Mouse (Mus musculus): ENCODE measurements around the gene Ndufb8. TPM values are rescaled to one million over a fixed set of nuclear protein-coding genes. Genes with fewer than 3 reads are reported as not detected.
A peak's percentile ranks its signal among the peaks of the same experiment; 100 is the strongest.

Gene Ndufb8
- polyA plus RNA-seq, 1 experiment from 2014 or later = 765 TPM

DNA sequence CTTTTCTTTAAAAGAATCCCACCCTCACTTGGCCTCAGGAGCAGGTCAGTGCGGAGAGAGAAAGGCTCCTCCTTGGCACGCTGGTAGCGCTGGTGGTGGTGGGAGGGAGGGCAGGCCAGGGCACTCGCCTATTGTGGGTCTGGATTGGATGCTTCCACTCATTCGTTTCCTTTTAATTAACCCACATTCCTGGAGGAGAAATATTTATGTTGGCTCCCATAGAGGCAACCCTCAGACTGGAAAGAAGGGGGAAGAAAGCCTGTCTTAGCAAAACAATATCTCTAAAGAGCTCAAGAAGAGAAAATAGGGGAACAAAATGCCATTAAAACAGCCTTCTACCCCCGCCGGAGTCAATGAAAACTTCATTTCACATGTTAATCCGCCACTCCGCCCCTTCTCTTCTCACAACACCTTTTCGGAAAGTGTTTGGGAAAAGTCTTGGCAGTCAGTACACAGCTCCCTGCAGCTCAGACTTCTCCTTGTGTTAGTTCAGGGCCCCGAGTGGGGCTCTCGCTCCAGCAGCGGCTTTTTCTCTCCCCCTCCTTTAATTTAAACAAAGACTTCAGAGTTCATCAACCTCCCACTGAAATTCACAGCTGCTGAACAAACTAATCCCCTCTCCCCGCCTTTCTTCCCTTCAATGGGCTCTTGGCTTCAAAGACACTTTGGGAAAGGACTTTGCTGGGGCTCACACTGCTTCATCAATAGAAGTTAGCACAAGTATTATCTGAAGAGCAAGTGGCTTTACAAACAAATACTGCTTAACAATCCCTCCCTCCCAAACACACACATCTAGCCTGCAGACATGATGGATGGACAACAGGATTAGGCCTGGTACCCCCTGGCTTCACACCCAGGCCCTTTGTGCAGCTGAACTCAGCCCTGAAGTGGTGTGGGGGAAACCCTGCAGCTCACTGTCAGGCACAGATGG, 40.5 kb downstream of the Ndufb8 start:
- ATAC-seq (ENCODE audit: low FRiP score) = peak; percentile 75; the same call in 1 of the 2 replicates
- Histone ChIP-seq H3K27ac (0 out of 2 replicates have a peak overlapping the region, but pooled peaks have one; percentile 9), H3K9me3 (ENCODE audit: control insufficient read depth, low read length) (no peaks in the 10 kb centered on the region), H3K4me1 (replicated peaks; ENCODE audit: control insufficient read depth, insufficient read depth, low read length) (peaks cover 17% of the 10 kb centered on the region), H3K27me3 (ENCODE audit: control insufficient read depth, insufficient read depth, low read length) (peaks cover 98% of the 10 kb centered on the region), H3K9ac (no peak overlapping the region), H3K36me3 (replicated peaks; ENCODE audit: control insufficient read depth, insufficient read depth) (no peaks in the 10 kb centered on the region), H3K4me3 (replicated peaks; ENCODE audit: low read length) (no peak overlapping the region), H3K4me2 (replicated peaks) (no peak overlapping the region)
- WGBS = 3% methylated on average over 14 of the region's 14 CpGs
- DNase-seq (ENCODE audit: low spot score) = peak; percentile 45

GRCm38 (mm10) chr19:44513921-44514482, 41.2 kb downstream of the Ndufb8 start:
- no peak overlapping the region for H3K4me2 ChIP-seq (replicated peaks)
- H3K9me3 ChIP-seq (ENCODE audit: control insufficient read depth, low read length) = no peaks in the 10 kb centered on the region
- no peak overlapping the region for H3K9ac ChIP-seq
- DNase-seq (ENCODE audit: low spot score) (no peak), ATAC-seq (ENCODE audit: low FRiP score) (no peak)
- no peaks in the 10 kb centered on the region for H3K36me3 ChIP-seq (replicated peaks; ENCODE audit: control insufficient read depth, insufficient read depth)
- WGBS = 16% methylated on average over 7 of the region's 7 CpGs
- peaks cover 98% of the 10 kb centered on the region for H3K27me3 ChIP-seq (ENCODE audit: control insufficient read depth, insufficient read depth, low read length)
- no peak overlapping the region for H3K4me3 ChIP-seq (replicated peaks; ENCODE audit: low read length)
- 0 out of 2 replicates have a peak overlapping the region, but pooled peaks have one; percentile 9 for H3K27ac ChIP-seq
- H3K4me1 ChIP-seq (replicated peaks; ENCODE audit: control insufficient read depth, insufficient read depth, low read length) = peaks cover 17% of the 10 kb centered on the region

DNA sequence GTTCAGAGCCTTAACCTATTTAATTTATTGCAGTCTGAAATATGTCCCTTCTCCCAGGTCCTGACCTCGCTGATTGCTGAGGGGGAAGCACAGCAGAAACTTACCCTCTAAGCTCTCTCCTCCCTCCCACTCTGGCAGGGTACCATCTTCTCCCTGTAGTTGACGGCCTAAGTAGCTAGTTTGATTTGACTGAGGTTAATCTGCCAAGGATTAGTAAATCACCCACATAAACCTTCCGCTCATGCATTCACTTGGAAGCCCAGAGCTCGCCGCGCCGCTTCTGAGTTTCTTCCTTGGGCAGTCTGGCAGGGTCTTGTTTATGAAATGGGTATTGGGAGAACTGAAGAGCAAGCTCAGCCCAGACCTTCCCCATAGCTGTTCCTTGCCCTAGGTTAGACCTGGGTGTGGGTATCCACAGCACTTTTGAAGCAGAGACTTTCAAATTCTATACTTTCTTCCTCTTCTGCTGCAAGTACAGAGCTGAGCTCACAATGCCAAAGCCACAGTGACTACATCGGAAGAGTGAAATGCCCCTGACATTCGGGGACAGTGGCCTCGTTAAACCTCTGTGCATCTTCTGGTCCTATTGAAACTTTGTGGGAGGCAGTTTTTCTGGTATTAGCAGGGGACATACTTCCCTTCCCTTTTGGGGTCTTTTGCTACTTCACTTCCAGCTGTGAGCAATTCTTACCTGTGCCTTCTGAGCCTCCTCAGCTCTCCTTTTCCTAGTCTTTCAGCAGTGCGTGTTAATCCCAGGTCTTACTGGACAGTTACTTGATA, 42.0 kb downstream of the Ndufb8 start:
- ATAC-seq (ENCODE audit: low FRiP score) (no peak), DNase-seq (ENCODE audit: low spot score) (no peak)
- Histone ChIP-seq H3K4me3 (replicated peaks; ENCODE audit: low read length) (no peak overlapping the region), H3K4me2 (replicated peaks) (no peak overlapping the region), H3K4me1 (replicated peaks; ENCODE audit: control insufficient read depth, insufficient read depth, low read length) (peaks cover 17% of the 10 kb centered on the region), H3K36me3 (replicated peaks; ENCODE audit: control insufficient read depth, insufficient read depth) (no peaks in the 10 kb centered on the region), H3K27me3 (ENCODE audit: control insufficient read depth, insufficient read depth, low read length) (peaks cover 96% of the 10 kb centered on the region), H3K9ac (no peak overlapping the region), H3K27ac (no peak overlapping the region), H3K9me3 (ENCODE audit: control insufficient read depth, low read length) (no peaks in the 10 kb centered on the region)
- WGBS = 10% methylated on average over 11 of the region's 11 CpGs

DNA sequence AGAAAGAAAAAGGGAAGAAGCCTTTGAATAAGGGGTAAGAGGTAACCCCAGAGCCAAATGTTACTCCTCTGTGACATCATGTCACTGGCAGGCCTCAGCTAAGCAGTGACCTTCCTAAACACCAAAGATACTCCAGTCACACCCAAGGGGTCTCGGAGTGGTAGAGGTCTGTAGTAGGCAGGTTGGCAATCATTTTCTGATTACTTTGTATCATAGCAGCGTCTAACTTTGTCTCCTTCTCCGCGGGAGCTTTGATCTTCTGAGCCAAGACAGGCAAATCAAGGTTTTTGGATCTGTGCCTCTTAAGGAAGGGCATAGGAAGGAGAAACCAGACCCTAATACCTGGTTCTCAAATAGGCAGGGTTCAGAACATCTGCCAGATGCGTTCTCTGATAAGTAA, 42.6 kb downstream of the Ndufb8 start:
- Histone ChIP-seq H3K9me3 (ENCODE audit: control insufficient read depth, low read length) (no peaks in the 10 kb centered on the region), H3K4me3 (replicated peaks; ENCODE audit: low read length) (no peak overlapping the region), H3K4me1 (replicated peaks; ENCODE audit: control insufficient read depth, insufficient read depth, low read length) (peaks cover 17% of the 10 kb centered on the region), H3K9ac (no peak overlapping the region), H3K36me3 (replicated peaks; ENCODE audit: control insufficient read depth, insufficient read depth) (no peaks in the 10 kb centered on the region), H3K27ac (no peak overlapping the region), H3K4me2 (replicated peaks) (0 out of 2 replicates have a peak overlapping the region, but pooled peaks have one; percentile 75), H3K27me3 (ENCODE audit: control insufficient read depth, insufficient read depth, low read length) (peaks cover 96% of the 10 kb centered on the region)
- DNase-seq (ENCODE audit: low spot score) (no peak), ATAC-seq (ENCODE audit: low FRiP score) (no peak)
- 19% methylated on average over 5 of the region's 5 CpGs for WGBS

DNA sequence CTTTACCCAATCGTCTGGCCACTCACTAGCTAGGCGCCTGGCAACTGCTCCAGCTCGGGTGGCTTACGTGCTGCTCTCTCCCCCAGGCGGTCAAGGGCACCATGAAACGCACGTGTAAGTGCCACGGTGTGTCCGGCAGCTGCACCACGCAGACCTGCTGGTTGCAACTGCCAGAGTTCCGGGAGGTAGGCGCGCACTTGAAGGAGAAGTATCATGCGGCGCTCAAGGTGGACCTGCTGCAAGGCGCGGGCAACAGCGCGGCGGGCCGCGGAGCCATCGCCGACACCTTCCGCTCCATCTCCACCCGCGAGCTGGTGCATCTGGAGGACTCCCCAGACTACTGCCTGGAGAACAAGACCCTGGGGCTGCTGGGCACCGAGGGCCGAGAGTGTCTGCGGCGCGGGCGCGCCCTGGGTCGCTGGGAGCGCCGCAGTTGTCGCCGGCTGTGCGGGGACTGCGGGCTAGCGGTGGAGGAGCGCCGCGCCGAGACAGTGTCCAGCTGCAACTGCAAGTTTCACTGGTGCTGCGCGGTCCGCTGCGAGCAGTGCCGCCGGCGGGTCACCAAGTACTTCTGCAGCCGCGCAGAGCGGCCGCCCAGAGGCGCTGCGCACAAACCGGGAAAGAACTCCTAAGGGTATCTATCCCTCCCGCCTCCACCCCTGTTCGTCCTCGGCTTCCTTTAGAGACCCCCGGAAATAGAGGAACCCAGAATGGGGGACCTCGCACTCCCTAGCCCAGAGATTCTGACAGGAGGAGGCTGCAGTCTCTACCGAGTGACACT, 43.6 kb downstream of the Ndufb8 start:
- H3K4me1 ChIP-seq (replicated peaks; ENCODE audit: control insufficient read depth, insufficient read depth, low read length) = peaks cover 17% of the 10 kb centered on the region
- ATAC-seq (ENCODE audit: low FRiP score) = no peak
- H3K4me2 ChIP-seq (replicated peaks) = peak overlapping the region; percentile 75
- H3K36me3 ChIP-seq (replicated peaks; ENCODE audit: control insufficient read depth, insufficient read depth) = no peaks in the 10 kb centered on the region
- H3K9ac ChIP-seq = peak overlapping the region; percentile 53
- 1% methylated on average over 66 of the region's 66 CpGs for WGBS
- peak overlapping the region; percentile 34 for H3K4me3 ChIP-seq (replicated peaks; ENCODE audit: low read length)
- DNase-seq (ENCODE audit: low spot score) = peak; percentile 46
- no peaks in the 10 kb centered on the region for H3K9me3 ChIP-seq (ENCODE audit: control insufficient read depth, low read length)
- H3K27me3 ChIP-seq (ENCODE audit: control insufficient read depth, insufficient read depth, low read length) = peaks cover 96% of the 10 kb centered on the region
- no peak overlapping the region for H3K27ac ChIP-seq

DNA sequence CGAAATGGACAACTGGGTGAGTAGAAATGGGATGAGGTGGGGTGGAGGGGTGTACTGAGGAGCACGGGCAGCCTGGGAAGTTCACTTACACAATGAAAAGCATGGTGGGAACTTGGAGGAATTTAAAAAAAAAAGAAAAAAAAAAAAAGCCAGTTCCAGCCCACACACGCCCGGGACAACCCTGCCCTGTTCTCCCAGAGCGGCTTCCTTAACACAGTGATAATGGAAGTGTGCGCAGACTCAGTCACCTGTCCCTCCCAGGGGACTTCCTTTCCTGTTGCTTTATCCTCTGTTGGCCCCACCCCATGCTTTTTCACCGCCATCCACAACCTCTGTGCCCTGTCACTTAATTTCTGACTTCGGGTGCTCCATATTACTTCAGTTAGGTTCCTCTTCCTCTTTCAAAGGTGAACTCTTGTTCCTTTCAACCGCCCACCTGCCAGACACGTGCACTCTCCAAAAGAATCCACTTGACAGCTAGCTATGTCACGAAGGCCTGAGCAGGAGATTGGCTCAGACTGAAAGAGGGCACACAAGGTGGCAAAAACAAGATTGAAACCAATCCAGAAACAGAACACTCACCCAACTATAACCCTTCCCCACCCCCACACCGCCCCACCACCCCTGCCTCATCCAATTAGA, 44.6 kb downstream of the Ndufb8 start:
- Histone ChIP-seq H3K27me3 (ENCODE audit: control insufficient read depth, insufficient read depth, low read length) (peaks cover 94% of the 10 kb centered on the region), H3K4me1 (replicated peaks; ENCODE audit: control insufficient read depth, insufficient read depth, low read length) (peaks cover 17% of the 10 kb centered on the region), H3K27ac (no peak overlapping the region), H3K4me2 (replicated peaks) (peak overlapping the region; percentile 75), H3K9me3 (ENCODE audit: control insufficient read depth, low read length) (no peaks in the 10 kb centered on the region), H3K36me3 (replicated peaks; ENCODE audit: control insufficient read depth, insufficient read depth) (no peaks in the 10 kb centered on the region), H3K4me3 (replicated peaks; ENCODE audit: low read length) (peak overlapping the region; percentile 34; the same call in 1 of the 2 replicates), H3K9ac (no peak overlapping the region)
- WGBS = 3% methylated on average over 12 of the region's 12 CpGs
- ATAC-seq (ENCODE audit: low FRiP score) = no peak
- no peak for DNase-seq (ENCODE audit: low spot score)

GRCm38 (mm10) chr19:44502741-44503140, 52.5 kb downstream of the Ndufb8 start:
- DNase-seq (ENCODE audit: low spot score) = no peak
- Histone ChIP-seq H3K36me3 (replicated peaks; ENCODE audit: control insufficient read depth, insufficient read depth) (no peaks in the 10 kb centered on the region), H3K9ac (no peak overlapping the region), H3K4me3 (replicated peaks; ENCODE audit: low read length) (no peak overlapping the region), H3K9me3 (ENCODE audit: control insufficient read depth, low read length) (no peaks in the 10 kb centered on the region), H3K4me1 (replicated peaks; ENCODE audit: control insufficient read depth, insufficient read depth, low read length) (no peaks in the 10 kb centered on the region), H3K27ac (no peak overlapping the region), H3K27me3 (ENCODE audit: control insufficient read depth, insufficient read depth, low read length) (peaks cover 89% of the 10 kb centered on the region), H3K4me2 (replicated peaks) (no peak overlapping the region)
- WGBS = 79% methylated on average over 4 of the region's 4 CpGs
- no peak for ATAC-seq (ENCODE audit: low FRiP score)

DNA sequence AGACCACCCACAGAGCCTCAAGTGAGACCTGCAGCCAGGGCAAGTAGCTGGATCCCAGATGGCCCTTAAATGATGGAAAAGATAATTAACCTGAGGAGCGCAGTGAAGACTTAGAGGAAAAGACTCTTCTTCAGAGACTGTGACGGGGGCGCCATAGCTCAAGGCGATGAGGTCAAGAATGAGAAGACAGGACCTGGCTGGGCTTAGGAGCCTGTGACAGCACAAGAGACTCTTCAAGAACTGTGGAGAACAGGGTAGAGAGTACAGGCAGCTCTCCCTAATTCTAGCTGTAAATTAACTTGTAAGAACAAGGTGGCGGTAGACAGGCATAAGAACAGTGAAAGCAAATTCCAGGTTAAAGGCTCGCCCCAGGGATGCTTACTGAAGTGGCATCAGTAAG, 53.3 kb downstream of the Ndufb8 start:
- WGBS = 84% methylated on average over 6 of the region's 6 CpGs
- no peak for DNase-seq (ENCODE audit: low spot score)
- H3K36me3 ChIP-seq (replicated peaks; ENCODE audit: control insufficient read depth, insufficient read depth) = no peaks in the 10 kb centered on the region
- H3K4me3 ChIP-seq (replicated peaks; ENCODE audit: low read length) = no peak overlapping the region
- H3K4me1 ChIP-seq (replicated peaks; ENCODE audit: control insufficient read depth, insufficient read depth, low read length) = no peaks in the 10 kb centered on the region
- ATAC-seq (ENCODE audit: low FRiP score) = no peak
- no peak overlapping the region for H3K4me2 ChIP-seq (replicated peaks)
- H3K27me3 ChIP-seq (ENCODE audit: control insufficient read depth, insufficient read depth, low read length) = peaks cover 89% of the 10 kb centered on the region
- no peak overlapping the region for H3K9ac ChIP-seq
- H3K27ac ChIP-seq = no peak overlapping the region
- no peaks in the 10 kb centered on the region for H3K9me3 ChIP-seq (ENCODE audit: control insufficient read depth, low read length)
